Mouse (Mus musculus) neural tube, embryonic 11.5 days (tissue): ENCODE measurements around the gene Wfdc3. TPM values are rescaled to one million over a fixed set of nuclear protein-coding genes. Genes with fewer than 3 reads are reported as not detected.

Experiments
- ATAC-seq: fragments of 200-750 bp; cut with Nextera tagmentation; 2 replicates; pipeline ENCODE4 v1.8.0; 2017; ENCODE audit warnings: moderate number of reproducible peaks, mild to moderate bottlenecking, moderate TSS enrichment, moderate library complexity; ENCODE audit not compliant: insufficient read depth, low FRiP score, low TSS enrichment
- DNase-seq: peaks from one replicate; pipeline ENCODE4 v3.0.0-alpha.2; 2015; ENCODE audit warnings: low spot score
- H3K27ac ChIP-seq: fragments of 300-500 bp; sonication (generic); 2 replicates; pipeline ENCODE4 v1.5.1; 2014; ENCODE audit warnings: low read depth, mild to moderate bottlenecking, low read length
- H3K27me3 ChIP-seq: fragments of 300-500 bp; sonication (generic); 2 replicates; pipeline ENCODE4 v1.6.1; 2014; ENCODE audit warnings: mild to moderate bottlenecking, low read length, mixed read lengths; ENCODE audit not compliant: control insufficient read depth, insufficient read depth
- H3K36me3 ChIP-seq: fragments of 300-500 bp; sonication (generic); 2 replicates; pipeline ENCODE4 v1.6.1; 2014; ENCODE audit warnings: mild to moderate bottlenecking, low read length, moderate library complexity, mixed read lengths; ENCODE audit not compliant: control insufficient read depth, insufficient read depth
- H3K4me1 ChIP-seq: fragments of 300-500 bp; sonication (generic); 2 replicates; pipeline ENCODE4 v1.6.1; 2014; ENCODE audit warnings: low read length, mixed read lengths; ENCODE audit not compliant: control insufficient read depth, insufficient read depth
- H3K4me2 ChIP-seq: fragments of 300-500 bp; sonication (generic); 2 replicates; pipeline ENCODE4 v1.6.1; 2014; ENCODE audit warnings: low read depth, mild to moderate bottlenecking, moderate library complexity
- H3K4me3 ChIP-seq: fragments of 300-500 bp; sonication (generic); 2 replicates; pipeline ENCODE4 v1.5.1; 2014; ENCODE audit warnings: low read depth, low read length
- H3K9ac ChIP-seq: fragments of 300-500 bp; sonication (generic); 2 replicates; pipeline ENCODE4 v1.6.1; 2014; ENCODE audit warnings: mild to moderate bottlenecking, low read length
- H3K9me3 ChIP-seq: fragments of 300-500 bp; sonication (generic); 2 replicates; pipeline ENCODE4 v1.6.1; 2016; ENCODE audit warnings: low read length; ENCODE audit not compliant: control insufficient read depth
- WGBS: fragments of 180-500 bp; shearing (Covaris S2); extraction: QIAGEN DNeasy Blood & Tissue Kit; methylation state at CpG from one replicate; pipeline ENCODE4 v1.1.7; 2014; 5-methylcytosine and 5-hydroxymethylcytosine counted together
- polyA plus RNA-seq: library from polyadenylated mRNA; unstranded; fragments of >200 nt; fragmentation: Nextera tagmentation; extraction: Ambion mirVana; gene quantifications from 2 replicates; pipeline ENCODE4 v1.2.1, GENCODE M21; 2014

Gene Wfdc3
- polyA plus RNA-seq, 1 experiment from 2014 or later: 0.13 TPM

- no peak overlapping the region for H3K4me2 ChIP-seq
- no peak overlapping the region for H3K4me3 ChIP-seq
- DNase-seq: no peak
- no peaks in the 10 kb centered on the region for H3K27me3 ChIP-seq
- H3K4me1 ChIP-seq: no peaks in the 10 kb centered on the region; the same call in 1 of the 2 replicates
- no peak overlapping the region for H3K27ac ChIP-seq
- H3K9me3 ChIP-seq: no peaks in the 10 kb centered on the region
- ATAC-seq: no peak
- H3K36me3 ChIP-seq: no peaks in the 10 kb centered on the region
- 68% methylated on average over 7 of the region's 7 CpGs for WGBS
- H3K9ac ChIP-seq: no peak overlapping the region
Measured at GRCm38 (mm10) chr2:164739876-164740275, 5.9 kb downstream of the Wfdc3 start.

- DNase-seq: no peak
- Histone ChIP-seq H3K4me2 (no peak overlapping the region), H3K4me3 (no peak overlapping the region), H3K27ac (no peak overlapping the region), H3K9ac (no peak overlapping the region), H3K27me3 (no peaks in the 10 kb centered on the region), H3K9me3 (no peaks in the 10 kb centered on the region), H3K36me3 (no peaks in the 10 kb centered on the region), H3K4me1 (no peaks in the 10 kb centered on the region)
- ATAC-seq: no peak
- WGBS: 72% methylated on average over 3 of the region's 3 CpGs
Measured at GRCm38 (mm10) chr2:164737377-164738090, 8.2 kb downstream of the Wfdc3 start.

GRCm38 (mm10) chr2:164735446-164735845, 10.3 kb downstream of the Wfdc3 start:
- no peak for ATAC-seq

GRCm38 (mm10) chr2:164734839-164735238, 10.9 kb downstream of the Wfdc3 start:
- Histone ChIP-seq H3K36me3 (no peaks in the 10 kb centered on the region), H3K4me1 (no peaks in the 10 kb centered on the region), H3K4me3 (no peak overlapping the region), H3K4me2 (no peak overlapping the region), H3K27ac (no peak overlapping the region), H3K9me3 (no peaks in the 10 kb centered on the region), H3K27me3 (no peaks in the 10 kb centered on the region), H3K9ac (no peak overlapping the region)
- no peak for DNase-seq
- ATAC-seq: no peak
- WGBS: 84% methylated on average over 5 of the region's 5 CpGs

More at GRCm38 (mm10) chr2:164735446-164735845, 10.3 kb downstream of the Wfdc3 start:
- no peak overlapping the region for H3K4me3 ChIP-seq
- DNase-seq: no peak
- no peak overlapping the region for H3K4me2 ChIP-seq
- WGBS: 91% methylated on average over 5 of the region's 5 CpGs
- H3K36me3 ChIP-seq: no peaks in the 10 kb centered on the region
- no peaks in the 10 kb centered on the region for H3K9me3 ChIP-seq
- H3K27me3 ChIP-seq: no peaks in the 10 kb centered on the region
- H3K27ac ChIP-seq: no peak overlapping the region
- H3K9ac ChIP-seq: no peak overlapping the region
- H3K4me1 ChIP-seq: no peaks in the 10 kb centered on the region

- Histone ChIP-seq H3K4me2 (no peak overlapping the region), H3K4me3 (no peak overlapping the region), H3K27me3 (no peaks in the 10 kb centered on the region), H3K27ac (no peak overlapping the region), H3K9me3 (no peaks in the 10 kb centered on the region), H3K9ac (no peak overlapping the region), H3K36me3 (no peaks in the 10 kb centered on the region), H3K4me1 (no peaks in the 10 kb centered on the region)
- WGBS: 93% methylated on average over 2 of the region's 2 CpGs
- DNase-seq (no peak), ATAC-seq (no peak)
Measured at GRCm38 (mm10) chr2:164733259-164733658, 12.5 kb downstream of the Wfdc3 start.

GRCm38 (mm10) chr2:164731719-164732118, 14.0 kb downstream of the Wfdc3 start:
- Histone ChIP-seq H3K9ac (no peak overlapping the region), H3K4me3 (no peak overlapping the region), H3K27ac (no peak overlapping the region), H3K27me3 (no peaks in the 10 kb centered on the region), H3K4me1 (no peaks in the 10 kb centered on the region), H3K36me3 (no peaks in the 10 kb centered on the region), H3K9me3 (no peaks in the 10 kb centered on the region), H3K4me2 (no peak overlapping the region)
- WGBS: 75% methylated on average over 5 of the region's 5 CpGs
- DNase-seq (no peak), ATAC-seq (no peak)

GRCm38 (mm10) chr2:164725895-164726619, 19.7 kb downstream of the Wfdc3 start:
- H3K9ac ChIP-seq: no peak overlapping the region
- no peak overlapping the region for H3K27ac ChIP-seq
- WGBS: 23% methylated on average over 6 of the region's 6 CpGs
- ATAC-seq (no peak), DNase-seq (peak; percentile 76)
- no peaks in the 10 kb centered on the region for H3K4me1 ChIP-seq
- H3K36me3 ChIP-seq: no peaks in the 10 kb centered on the region
- no peak overlapping the region for H3K4me2 ChIP-seq
- H3K9me3 ChIP-seq: no peaks in the 10 kb centered on the region
- no peak overlapping the region for H3K4me3 ChIP-seq
- no peaks in the 10 kb centered on the region for H3K27me3 ChIP-seq

GRCm38 (mm10) chr2:164723276-164723675, 22.5 kb downstream of the Wfdc3 start:
- Histone ChIP-seq H3K9me3 (no peaks in the 10 kb centered on the region), H3K36me3 (no peaks in the 10 kb centered on the region), H3K4me1 (no peaks in the 10 kb centered on the region), H3K4me3 (no peak overlapping the region), H3K27me3 (no peaks in the 10 kb centered on the region), H3K9ac (no peak overlapping the region), H3K27ac (no peak overlapping the region), H3K4me2 (no peak overlapping the region)
- ATAC-seq (no peak), DNase-seq (no peak)
- 73% methylated on average over 4 of the region's 4 CpGs for WGBS
